Mouse (Mus musculus) CH12.LX (cell line): Measurements from ENCODE around the gene Abhd16a. TPM values are rescaled to one million over a fixed set of nuclear protein-coding genes. Genes with fewer than 3 reads are reported as not detected.

Source experiments
- DNase-seq: peaks from one replicate; pipeline ENCODE4 v3.0.0-alpha.2; 2013; ENCODE audit errors: extremely low read depth
- H3K27ac ChIP-seq: 2 replicates; pipeline ENCODE4 v1.5.1; 2012; ENCODE audit warnings: low read depth, mild to moderate bottlenecking, control low read depth, moderate library complexity; ENCODE audit not compliant: insufficient read depth
- H3K27me3 ChIP-seq: replicated peaks from 2 replicates; pipeline ENCODE3; 2012; ENCODE audit warnings: inconsistent platforms
- H3K36me3 ChIP-seq, 2 experiments: replicated peaks in 1 of 2; 2 replicates each; pipeline versions ENCODE3 to v1.6.1; 2012; ENCODE audit warnings: inconsistent platforms in 1 of 2, low read length in 1 of 2, mild to moderate bottlenecking in 1 of 2, mixed read lengths in 1 of 2, moderate library complexity in 1 of 2; ENCODE audit not compliant: control insufficient read depth in 1 of 2, insufficient read depth in 1 of 2
- H3K4me1 ChIP-seq, 2 experiments: 2 replicates each; pipeline ENCODE4 v1.6.1; 2012; ENCODE audit warnings: inconsistent platforms in 1 of 2, moderate library complexity in 1 of 2; ENCODE audit not compliant: insufficient read depth in 2 of 2, control insufficient read depth in 1 of 2
- H3K4me2 ChIP-seq: 2 replicates; pipeline ENCODE4 v1.6.1; 2012; ENCODE audit warnings: low read depth, mild to moderate bottlenecking, control low read depth; ENCODE audit not compliant: poor library complexity, insufficient read depth, severe bottlenecking
- H3K4me3 ChIP-seq, 3 experiments: fragments of 150-350 bp in 1 of 3; sonication (generic) in 1 of 3; replicated peaks in 1 of 3; 2 replicates each; pipeline versions ENCODE3 to v1.5.1; 2011 to 2012; ENCODE audit warnings: low read depth in 2 of 3, low read length in 2 of 3, mild to moderate bottlenecking in 2 of 3, moderate library complexity in 2 of 3, control low read depth in 1 of 3, improper control_type of control experiment in 1 of 3, inconsistent platforms in 1 of 3, mixed read lengths in 1 of 3; ENCODE audit not compliant: poor library complexity in 1 of 3
- H3K79me2 ChIP-seq: replicated peaks from 2 replicates; pipeline ENCODE4 v1.6.1; 2012; ENCODE audit warnings: mild to moderate bottlenecking, moderate library complexity; ENCODE audit not compliant: control insufficient read depth, poor library complexity, insufficient read depth, severe bottlenecking; ENCODE audit errors: extremely low read depth
- H3K9ac ChIP-seq: 2 replicates; pipeline ENCODE4 v1.6.1; 2012; ENCODE audit warnings: low read depth, mild to moderate bottlenecking, control low read depth, moderate library complexity; ENCODE audit not compliant: insufficient read depth
- H3K9me3 ChIP-seq: replicated peaks from 2 replicates; pipeline ENCODE3; 2012; ENCODE audit warnings: low read length, inconsistent platforms, mixed read lengths
- CHD1 ChIP-seq: IDR thresholded peaks from 2 replicates; pipeline ENCODE4 v1.6.1; 2012; ENCODE audit warnings: low read depth, low read length, improper control_type of control experiment, inconsistent platforms
- CTCF ChIP-seq, 2 experiments: IDR thresholded peaks in 1 of 2; conservative IDR thresholded peaks in 1 of 2; 2 replicates each; pipeline ENCODE4 v1.5.1; 2011 to 2012; ENCODE audit warnings: low read depth in 2 of 2, low read length in 2 of 2, improper control_type of control experiment in 1 of 2, inconsistent platforms in 1 of 2, mild to moderate bottlenecking in 1 of 2, moderate library complexity in 1 of 2
- EP300 ChIP-seq: IDR thresholded peaks from 2 replicates; pipeline ENCODE4 v1.6.1; 2011; ENCODE audit warnings: low read length, improper control_type of control experiment
- HCFC1 ChIP-seq: IDR thresholded peaks from 2 replicates; pipeline ENCODE4 v1.6.1; 2012; ENCODE audit warnings: low read depth, mild to moderate bottlenecking, inconsistent platforms, low read length, improper control_type of control experiment
- JUND ChIP-seq: conservative IDR thresholded peaks from 2 replicates; pipeline ENCODE4 v1.6.1; 2011; ENCODE audit warnings: low read depth, low read length, improper control_type of control experiment
- KAT2A ChIP-seq: IDR thresholded peaks from 2 replicates; pipeline ENCODE4 v1.6.1; 2012; ENCODE audit warnings: low read length, improper control_type of control experiment, inconsistent platforms; ENCODE audit not compliant: insufficient replicate concordance
- MAZ ChIP-seq: IDR thresholded peaks from 2 replicates; pipeline ENCODE4 v1.6.1; 2012; ENCODE audit warnings: low read depth, mild to moderate bottlenecking, inconsistent platforms, low read length, improper control_type of control experiment, moderate library complexity
- POLR2AphosphoS2 ChIP-seq: IDR thresholded peaks from 2 replicates; pipeline ENCODE4 v1.6.1; 2011; ENCODE audit warnings: low read depth, low read length, improper control_type of control experiment
- RCOR1 ChIP-seq: conservative IDR thresholded peaks from 2 replicates; pipeline ENCODE4 v1.6.1; 2012; ENCODE audit warnings: low read depth, mild to moderate bottlenecking, inconsistent platforms, low read length, improper control_type of control experiment
- SIN3A ChIP-seq: IDR thresholded peaks from 2 replicates; pipeline ENCODE4 v1.6.1; 2012; ENCODE audit warnings: low read length, improper control_type of control experiment, inconsistent platforms
- SMC3 ChIP-seq: IDR thresholded peaks from 2 replicates; pipeline ENCODE4 v1.6.1; 2011; ENCODE audit warnings: low read depth, low read length, improper control_type of control experiment
- TBP ChIP-seq: conservative IDR thresholded peaks from 2 replicates; pipeline ENCODE4 v1.6.1; 2011; ENCODE audit warnings: low read depth, low read length, improper control_type of control experiment
- TCF12 ChIP-seq: IDR thresholded peaks from 2 replicates; pipeline ENCODE4 v1.6.1; 2014; ENCODE audit warnings: low read depth, mild to moderate bottlenecking, inconsistent platforms, low read length, improper control_type of control experiment
- ZKSCAN1 ChIP-seq: IDR thresholded peaks from 2 replicates; pipeline ENCODE4 v1.6.1; 2012; ENCODE audit warnings: low read depth, inconsistent platforms, low read length, improper control_type of control experiment, borderline replicate concordance
- ZNF384 ChIP-seq: IDR thresholded peaks from 2 replicates; pipeline ENCODE4 v1.6.1; 2012; ENCODE audit warnings: low read depth, low read length, improper control_type of control experiment, inconsistent platforms
- dilution Hi-C: fragments of 300-500 bp; cut with MboI; formaldehyde crosslinking; loops from 2 replicates; pipeline ENCODE4 v1.14.3; 2020; ENCODE audit warnings: low sequenced_read_pairs; ENCODE audit not compliant: extremely low pct_unique_long_range_greater_than_20kb, extremely low pct_ligation_motif_present
- in situ Hi-C: fragments of 300-500 bp; cut with MboI; formaldehyde crosslinking; loops from 3 replicates; pipeline ENCODE4 v1.14.3; 2019; ENCODE audit warnings: low sequenced_read_pairs, low pct_ligation_motif_present, low pct_unique_long_range_greater_than_20kb, mixed read lengths
- polyA plus RNA-seq: library from polyadenylated mRNA; unstranded; fragments of >175 nt; gene quantifications from 2 replicates; pipeline ENCODE4 v1.2.1, GENCODE M21; 2012; ENCODE audit warnings: low read depth; ENCODE audit not compliant: insufficient read length
- total RNA-seq, 2 experiments: library from RNA; depleted of rRNA; stranded (reverse); fragments of 300-350 nt in 1 of 2; fragments of >200 nt in 1 of 2; gene quantifications; 2 replicates each; pipeline ENCODE4 v1.2.3; 2012 to 2014

Gene Abhd16a
- total and polyA plus RNA-seq, 3 experiments: 11.6 to 16.6 (median 15.3) TPM

- Histone ChIP-seq H3K4me1 (0 out of 4 replicates have a peak, but pooled peaks cover 2 to 4% of the 10 kb centered on the region in 2 experiments), H3K9me3 (no peaks in the 10 kb centered on the region), H3K27me3 (no peaks in the 10 kb centered on the region), H3K79me2 (no peaks in the 10 kb centered on the region), H3K4me2 (no peak overlapping the region), H3K36me3 (no peaks in the 10 kb centered on the region), H3K4me3 (no peak overlapping the region), H3K9ac (no peak overlapping the region), H3K27ac (no peak overlapping the region)
- TF ChIP-seq ZKSCAN1 (no peak), CHD1 (no peak), SIN3A (no peak), EP300 (no peak), TCF12 (no peak), CTCF (conservative IDR thresholded peaks at IDR 0.05 in 1 of 2, IDR thresholded peaks at IDR 0.05 in 1 of 2; ENCODE audit: low read depth in 2 of 2, low read length in 2 of 2) (no peak), KAT2A (no peak), SMC3 (no peak), TBP (no peak)
- in situ Hi-C loops (no loop called here), dilution Hi-C loops (no loop called here)
- DNase-seq: no peak
These were observed 17.6 kb upstream of the Abhd16a start for GRCm38 (mm10) chr17:35071454-35071853.

GRCm38 (mm10) chr17:35074097-35074496 lies 15.0 kb upstream of the Abhd16a start:
- Histone ChIP-seq H3K36me3 (no peaks in the 10 kb centered on the region), H3K4me2 (no peak overlapping the region), H3K9ac (no peak overlapping the region), H3K4me1 (peaks cover 4 to 5% of the 10 kb centered on the region in 2 experiments; a peak in 1 of 4 replicates), H3K79me2 (no peaks in the 10 kb centered on the region), H3K27me3 (no peaks in the 10 kb centered on the region), H3K27ac (no peak overlapping the region), H3K4me3 (no peak overlapping the region), H3K9me3 (no peaks in the 10 kb centered on the region)
- TF ChIP-seq HCFC1 (no peak), POLR2AphosphoS2 (no peak), TCF12 (no peak), MAZ (no peak), ZNF384 (no peak), JUND (no peak), RCOR1 (no peak)
- dilution Hi-C loops (no loop called here), in situ Hi-C loops (no loop called here)
- DNase-seq: no peak
